Mouse (Mus musculus): Measurements from ENCODE around the gene Olfr263.

DNA sequence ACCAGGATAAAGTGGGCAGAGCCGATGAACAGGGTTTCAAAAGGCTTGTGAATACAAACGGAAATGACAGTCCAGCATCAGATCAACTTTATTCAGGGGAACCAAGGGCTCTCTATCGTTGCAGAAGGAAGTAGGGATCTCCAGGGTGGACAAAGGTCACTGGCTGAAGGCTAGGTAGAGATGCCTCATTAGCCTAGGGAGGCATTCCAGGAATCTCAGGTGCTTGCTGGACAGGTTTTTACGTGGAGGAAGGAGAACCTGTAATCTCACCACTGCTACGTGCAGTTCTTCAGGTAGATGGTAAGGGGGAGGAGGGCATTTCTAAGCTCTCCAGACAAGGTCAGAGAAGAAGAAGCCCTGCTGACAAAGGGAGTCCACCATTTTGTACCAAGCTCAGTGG lies 48.2 kb downstream of the Olfr263 start:
- TF ChIP-seq CTCF (IDR thresholded peaks at IDR 0.05; ENCODE audit: insufficient read depth, low read depth, low read length) (no peak), POLR2A (IDR thresholded peaks at IDR 0.05; ENCODE audit: insufficient read depth, low read depth, low read length) (no peak)
